ENCODE assay signal across 8 mouse cellular contexts in the genomic region with DNA sequence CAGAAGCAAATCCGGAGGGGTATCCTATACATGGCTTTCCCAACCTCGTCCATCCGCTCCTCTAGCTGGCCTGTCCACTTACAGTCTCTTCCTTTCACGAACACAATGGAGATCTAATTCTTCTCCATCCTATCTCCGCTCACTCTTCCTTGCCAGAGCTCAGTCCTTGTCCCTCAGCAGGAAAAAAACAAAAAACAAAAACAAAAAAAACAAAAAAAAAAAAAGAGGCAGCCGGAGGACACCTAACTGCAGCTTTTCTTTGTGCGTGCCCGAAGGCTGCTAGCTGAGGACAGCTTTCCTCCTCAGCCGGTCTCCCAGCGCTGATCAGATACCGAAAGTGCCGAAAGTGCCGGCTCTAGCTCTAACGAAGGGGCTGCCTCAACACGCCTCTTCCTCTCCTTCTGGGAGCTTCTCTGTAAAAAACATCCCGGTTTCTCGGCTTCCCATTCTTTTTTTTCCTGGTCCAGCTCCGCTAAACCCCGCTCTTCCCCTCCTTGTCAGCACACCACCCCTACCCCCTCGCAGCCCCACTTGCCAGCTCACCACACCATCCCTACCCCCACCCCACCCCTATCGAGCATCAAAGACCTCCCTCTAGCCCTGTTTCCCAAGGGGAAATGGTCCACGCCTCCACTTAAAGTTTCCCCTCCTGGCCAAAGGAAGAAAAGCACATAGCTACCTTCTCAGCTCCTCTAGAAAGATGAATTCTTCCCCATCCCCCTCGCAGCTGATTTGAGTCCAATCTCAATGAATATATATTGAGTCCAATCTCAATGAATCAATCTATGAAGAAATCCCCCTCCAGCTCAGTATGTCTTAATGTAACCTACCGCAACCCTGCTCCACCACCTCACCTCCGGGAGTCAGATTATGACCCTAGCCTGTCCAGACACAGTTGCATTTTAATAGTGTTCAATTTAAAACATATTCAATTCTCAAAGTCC. TPM values are rescaled to one million over a fixed set of nuclear protein-coding genes. Genes with fewer than 3 reads are reported as not detected.
A peak's percentile ranks its signal among the peaks of the same experiment; 100 is the strongest.
DNase-seq lines count a peak whose midpoint lies in the region; ATAC-seq and TF ChIP-seq lines count a peak whose summit lies in the region.

No protein-coding gene starts in this region.

- 6% methylated on average over 25 of the region's 25 CpGs for WGBS in lung, adult 2 months
- WGBS in forebrain, postnatal 0 days, result 7% methylated on average over 25 of the region's 25 CpGs
- WGBS in midbrain, embryonic 13.5 days, result 5% methylated on average over 25 of the region's 25 CpGs

- peak overlapping the region; percentile 78 for H3K9ac ChIP-seq in forebrain, postnatal 0 days
- H3K9ac ChIP-seq in midbrain, embryonic 13.5 days (replicated peaks), result peak overlapping the region; percentile 72

- no peaks in the 10 kb centered on the region for H3K9me3 ChIP-seq in forebrain, postnatal 0 days (ENCODE audit: low read length)
- H3K9me3 ChIP-seq in midbrain, embryonic 13.5 days, result no peaks in the 10 kb centered on the region

- ATAC-seq in forebrain, postnatal 0 days, result peak; percentile 93
- peak; percentile 82 for ATAC-seq in midbrain, embryonic 13.5 days
- ATAC-seq in activated CD4-positive, CD25-positive, alpha-beta regulatory T cell, adult 4 months, result no peak

- H3K4me2 ChIP-seq in forebrain, postnatal 0 days (ENCODE audit: low read depth), result peak overlapping the region; percentile 74
- H3K4me2 ChIP-seq in midbrain, embryonic 13.5 days (replicated peaks), result peak overlapping the region; percentile 69

- TF ChIP-seq POLR2A in lung, adult 2 months (IDR thresholded peaks at IDR 0.05; ENCODE audit: borderline replicate concordance, extremely low read depth, low read depth, low read length), result no peak

- peak overlapping the region; percentile 32 for H3K4me3 ChIP-seq in lung, adult 2 months (replicated peaks; ENCODE audit: extremely low read depth, low read depth, low read length)
- peak overlapping the region; percentile 50 for H3K4me3 ChIP-seq in forebrain, postnatal 0 days (ENCODE audit: low read depth, low read length)
- peak overlapping the region; percentile 48 for H3K4me3 ChIP-seq in midbrain, embryonic 13.5 days (replicated peaks)

- DNase-seq in lung, adult 2 months, result no peak
- DNase-seq in lung, postnatal 14 days, result no peak
- DNase-seq in brain, adult 2 months (ENCODE audit: low read depth, low spot score), result peak; percentile 54
- peak; percentile 78 for DNase-seq in forebrain, postnatal 0 days
- peak; percentile 50 for DNase-seq in kidney, postnatal 10 days
- DNase-seq in B cell, adult 2 months, result no peak

- H3K27ac ChIP-seq in forebrain, postnatal 0 days (ENCODE audit: low read depth, low read length), result peak overlapping the region; percentile 90
- H3K27ac ChIP-seq in midbrain, embryonic 13.5 days, result peak overlapping the region; percentile 87

- no peaks in the 10 kb centered on the region for H3K27me3 ChIP-seq in forebrain, postnatal 0 days (ENCODE audit: insufficient read depth, low read length)
- no peaks in the 10 kb centered on the region for H3K27me3 ChIP-seq in midbrain, embryonic 13.5 days

- no peaks in the 10 kb centered on the region; the same call in 1 of the 2 replicates for H3K4me1 ChIP-seq in lung, adult 2 months (ENCODE audit: control insufficient read depth, insufficient read depth, low read length)
- no peaks in the 10 kb centered on the region for H3K4me1 ChIP-seq in forebrain, postnatal 0 days (ENCODE audit: insufficient read depth)
- H3K4me1 ChIP-seq in midbrain, embryonic 13.5 days (replicated peaks), result peaks cover 13% of the 10 kb centered on the region

- H3K36me3 ChIP-seq in forebrain, postnatal 0 days (ENCODE audit: insufficient read depth), result no peaks in the 10 kb centered on the region
- H3K36me3 ChIP-seq in midbrain, embryonic 13.5 days, result no peaks in the 10 kb centered on the region

- no peak for TF ChIP-seq CTCF in lung, adult 2 months (IDR thresholded peaks at IDR 0.05; ENCODE audit: insufficient read depth, low read length)
- peak; percentile 48 for TF ChIP-seq CTCF in forebrain, postnatal 0 days (IDR thresholded peaks at IDR 0.05; ENCODE audit: low read depth)

RNA-seq across cellular contexts. Expression of a gene that starts 11.0 kb away (rescaled TPM):
- 49.8 and 79.0 TPM in 2 replicates for polyA plus RNA-seq in lung, adult 2 months (2012; rRNA removed)
- 51.9 and 52.9 TPM in 2 replicates for total RNA-seq in forebrain, postnatal 0 days (2014; rRNA removed)
- polyA plus RNA-seq in forebrain, postnatal 0 days (2015; fragmentation: Nextera tagmentation; extraction: Ambion mirVana), result 42.6 and 44.0 TPM in 2 replicates
- polyA plus RNA-seq in midbrain, embryonic 13.5 days (2015; fragmentation: Nextera tagmentation; extraction: Ambion mirVana), result 61.6 and 64.2 TPM in 2 replicates
- polyA plus RNA-seq in activated CD4-positive, CD25-positive, alpha-beta regulatory T cell, adult 4 months (2017; shearing (Covaris generic)), result 100 to 1,000 TPM; 227 to 271 TPM

RNA-seq across cellular contexts. Expression of a gene that starts 14.9 kb away (rescaled TPM):
- polyA plus RNA-seq in lung, adult 2 months (2012; rRNA removed), result 0.65 and 0.66 TPM in 2 replicates
- 0.15 and 2.7 TPM in 2 replicates for total RNA-seq in forebrain, postnatal 0 days (2014; rRNA removed)
- polyA plus RNA-seq in forebrain, postnatal 0 days (2015; fragmentation: Nextera tagmentation; extraction: Ambion mirVana), result 0.91 and 1.1 TPM in 2 replicates
- 0.87 and 1.3 TPM in 2 replicates for polyA plus RNA-seq in midbrain, embryonic 13.5 days (2015; fragmentation: Nextera tagmentation; extraction: Ambion mirVana)
- polyA plus RNA-seq in activated CD4-positive, CD25-positive, alpha-beta regulatory T cell, adult 4 months (2017; shearing (Covaris generic)), result 10 to 100 TPM; 32.4 to 41.6 TPM

RNA-seq across cellular contexts. Expression of a gene that starts 42.8 kb away (rescaled TPM):
- polyA plus RNA-seq in lung, adult 2 months (2012; rRNA removed), result 37.6 and 45.1 TPM in 2 replicates
- 53.6 and 75.7 TPM in 2 replicates for total RNA-seq in forebrain, postnatal 0 days (2014; rRNA removed)
- 21.9 and 24.6 TPM in 2 replicates for polyA plus RNA-seq in forebrain, postnatal 0 days (2015; fragmentation: Nextera tagmentation; extraction: Ambion mirVana)
- 37.7 and 39.0 TPM in 2 replicates for polyA plus RNA-seq in midbrain, embryonic 13.5 days (2015; fragmentation: Nextera tagmentation; extraction: Ambion mirVana)
- polyA plus RNA-seq in activated CD4-positive, CD25-positive, alpha-beta regulatory T cell, adult 4 months (2017; shearing (Covaris generic)), result 1 to 10 TPM; 4.9 to 7.7 TPM

Comparison
In these comparisons a context has a peak if more than half of its experiments do, and no peak if none do; other contexts are left out.
1. DNase-seq: peak in brain, adult 2 months (single experiment), forebrain, postnatal 0 days (single experiment) and kidney, postnatal 10 days (single experiment); none in lung, adult 2 months (single experiment), lung, postnatal 14 days (single experiment) and B cell, adult 2 months (0 of 2).
2. RNA of a gene that starts 14.9 kb away (polyA plus RNA-seq): 32.4 to 41.6 TPM in activated CD4-positive, CD25-positive, alpha-beta regulatory T cell, adult 4 months; 0.91 to 1.1 TPM in forebrain, postnatal 0 days, 0.87 to 1.3 TPM in midbrain, embryonic 13.5 days and 0.65 to 0.66 TPM in lung, adult 2 months; every median in the first group is over 10 times any median in the second.
3. Peak in every context shown above with its lines, with median percentiles within 50 percentile points of each other: H3K4me3 ChIP-seq.